Mouse (Mus musculus) T-helper 1 cell (primary cell): ENCODE measurements at regions not wholly inside any gene's neighbourhood (a gene's known extent, or its start where the extent isn't known, plus 50 kb on each side); places are given as distances from the start of the nearest gene placed in this dataset.

Experiments
- in situ Hi-C: fragments of 300-600 bp; cut with MboI, MseI; formaldehyde crosslinking; loops from one replicate; pipeline ENCODE4 v1.15.1; 2025; ENCODE audit warnings: high pct_unique_total_duplicates

DNA sequence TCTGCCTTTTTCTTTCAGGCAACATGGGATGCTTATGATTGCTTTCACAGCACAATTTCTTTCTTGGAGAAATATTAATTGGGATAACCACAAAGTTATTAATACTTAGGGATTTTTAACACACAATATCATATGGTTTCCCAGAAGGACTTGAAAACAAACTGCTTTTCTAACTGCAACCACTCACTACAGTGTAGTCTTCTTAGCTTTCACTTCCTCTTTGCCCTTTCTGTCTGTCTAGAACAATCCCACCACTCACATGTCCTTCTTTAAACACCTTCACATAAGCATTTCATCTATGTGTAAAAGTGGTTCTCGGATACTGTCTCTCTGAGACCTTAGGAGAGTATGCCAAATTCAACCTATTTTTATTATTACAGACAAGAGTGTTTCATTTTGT, 204.3 kb downstream of the C1d start:
- in situ Hi-C loops, result loop anchor here (5.0 kb wide), 1 partner anchor 664 kb away; no protein-coding TSS in a partner anchor

DNA sequence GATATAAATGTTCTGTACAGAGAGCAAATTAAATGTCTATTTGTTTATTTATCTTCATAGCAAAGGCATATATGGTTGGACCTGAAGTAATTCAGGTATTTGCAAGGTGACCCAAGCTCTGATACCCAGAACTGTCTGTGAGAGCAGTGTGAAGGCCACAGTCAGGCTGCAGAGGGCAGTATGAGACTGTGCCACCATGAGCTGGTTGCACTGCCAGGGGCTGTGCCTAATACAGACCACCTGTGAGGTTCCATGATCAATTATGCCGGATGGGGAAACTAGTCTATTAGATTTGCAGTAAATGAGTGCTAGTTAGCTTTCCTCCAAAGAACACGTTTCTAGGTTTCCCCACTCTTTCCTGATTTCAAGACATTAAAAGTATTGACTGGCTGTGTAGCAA, 207.5 kb downstream of the C1d start:
- in situ Hi-C loops, result loop anchor here (5.0 kb wide), 1 partner anchor 668 kb away; no protein-coding TSS in a partner anchor

DNA sequence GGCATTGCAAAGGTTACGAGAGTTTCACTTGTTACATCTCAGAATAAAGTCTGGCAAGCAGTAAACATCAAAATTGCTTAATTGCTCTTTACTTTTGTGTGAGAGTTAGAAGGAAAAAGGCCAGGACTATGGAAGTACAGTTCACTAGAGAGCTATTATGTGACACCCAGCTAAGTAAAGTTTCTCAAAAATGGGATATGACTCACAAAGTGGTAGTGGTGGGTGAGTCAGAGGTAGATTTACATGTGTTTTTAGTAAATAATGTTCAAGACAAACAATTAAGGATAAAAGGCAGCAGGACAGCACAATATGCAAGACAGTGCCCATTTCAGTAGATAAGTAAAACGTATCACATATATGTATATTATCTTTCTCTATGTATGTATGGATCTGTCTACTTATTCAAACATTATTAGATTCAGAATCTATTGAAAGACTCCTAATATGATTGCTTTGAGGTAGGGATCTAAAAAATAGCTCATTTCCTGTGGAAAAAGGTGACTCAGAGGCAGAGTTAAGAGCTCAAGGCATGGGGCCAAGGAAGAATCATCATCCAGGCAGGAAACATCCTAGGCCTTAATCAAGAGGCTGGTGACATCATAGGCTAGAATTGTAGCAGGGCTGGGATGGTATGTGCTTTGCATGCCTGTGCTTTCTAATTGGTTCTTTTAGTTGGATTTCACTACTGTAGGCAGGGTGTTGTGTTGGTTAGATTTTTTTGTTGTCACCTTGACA, 211.2 kb downstream of the C1d start:
- in situ Hi-C loops, result no loop called here

DNA sequence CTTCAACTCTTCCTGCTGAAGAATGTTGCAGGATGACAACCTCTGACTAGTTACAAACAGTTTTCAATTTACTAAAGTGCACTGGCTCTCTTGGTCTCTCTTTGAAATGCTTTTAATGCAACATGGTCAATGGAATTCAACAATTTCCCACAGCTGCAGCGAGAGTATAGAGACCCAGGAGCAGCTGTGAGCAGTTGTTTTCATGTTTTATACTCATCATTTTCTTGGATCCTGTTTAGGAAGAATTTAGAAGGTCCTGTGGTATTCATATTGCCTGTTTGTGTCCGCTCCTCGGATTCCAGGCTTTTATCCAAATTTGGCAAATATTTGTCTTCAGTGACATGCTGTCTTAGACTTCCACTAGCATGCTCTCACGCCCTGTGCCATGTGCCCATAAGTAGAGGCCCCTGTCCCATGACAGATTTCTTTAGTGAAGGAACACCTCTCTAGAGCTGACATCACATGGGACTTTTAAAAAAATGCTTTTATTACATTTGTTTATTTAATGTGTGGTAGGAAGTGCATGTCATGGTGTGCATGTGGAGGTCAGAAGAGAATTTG, 224.1 kb downstream of the C1d start:
- in situ Hi-C loops, result no loop called here

DNA sequence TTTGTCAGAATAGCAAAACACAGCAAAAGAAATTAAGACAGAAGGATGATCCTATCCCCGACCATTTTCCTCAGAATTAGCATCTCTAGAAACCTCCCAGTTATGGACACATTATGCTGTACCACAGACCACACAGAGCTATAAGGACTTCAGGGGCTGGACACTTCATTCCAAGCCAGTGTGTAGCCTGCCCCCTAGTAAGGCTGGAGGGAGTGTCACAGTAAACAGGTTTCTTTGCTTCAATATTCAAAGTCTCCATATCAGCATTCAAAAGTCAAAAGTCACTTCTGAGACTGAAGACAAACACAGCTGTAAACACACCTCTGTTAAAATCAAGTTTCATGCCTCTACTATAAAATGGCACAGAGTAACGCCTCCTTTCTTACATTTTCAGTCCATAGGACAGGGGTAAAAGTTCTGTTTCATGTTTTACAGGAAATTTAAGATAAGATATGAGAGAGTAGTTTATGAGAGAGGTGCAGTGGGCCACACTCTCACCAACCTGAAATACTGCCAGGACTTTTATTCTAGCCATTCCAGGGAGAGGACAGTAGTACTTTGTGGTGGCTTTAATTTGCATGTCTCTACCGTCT, 226.6 kb downstream of the C1d start:
- in situ Hi-C loops, result no loop called here

DNA sequence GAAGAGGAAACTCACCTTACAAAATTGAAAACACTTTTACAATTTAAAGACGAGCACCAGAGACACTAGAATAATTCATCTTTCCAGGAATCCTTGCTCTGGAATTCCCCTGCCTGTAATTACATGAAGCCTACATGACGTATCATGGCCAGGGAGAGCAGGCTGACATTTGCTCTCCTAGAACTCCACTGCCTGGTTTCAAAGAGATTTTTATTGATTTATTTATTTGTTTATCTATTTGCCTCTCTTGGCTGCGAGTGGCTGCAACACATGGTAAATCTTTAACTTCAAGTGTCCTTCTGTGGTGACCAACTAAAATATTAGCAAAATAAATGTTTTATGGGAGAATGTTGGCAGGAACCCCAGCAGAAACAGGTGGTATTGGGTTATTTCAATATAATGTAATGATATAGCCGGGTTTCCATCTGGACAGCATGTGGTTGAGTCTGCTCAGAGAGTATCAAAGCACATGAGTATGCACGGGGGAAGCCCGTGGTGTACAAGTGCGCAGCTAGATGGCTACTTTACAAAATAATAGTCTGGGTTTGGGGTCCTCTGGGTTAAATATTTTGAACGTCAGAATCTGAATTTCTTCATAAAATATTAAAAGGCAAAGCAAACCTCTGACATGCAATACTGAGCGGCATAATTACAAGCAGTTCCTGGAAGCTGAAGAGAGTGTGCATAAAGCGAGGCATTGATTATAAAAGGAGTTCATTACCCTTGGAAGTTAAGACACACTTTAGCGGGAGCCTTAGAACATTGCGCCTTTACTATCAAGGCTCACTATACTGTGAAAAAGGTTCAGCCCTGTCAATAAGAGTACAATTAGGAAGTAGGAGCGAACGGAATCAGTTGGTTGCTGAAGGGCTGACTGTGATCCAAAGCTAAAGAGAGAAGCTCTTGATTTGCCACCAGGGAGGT, 244.0 kb downstream of the C1d start:
- in situ Hi-C loops, result no loop called here

DNA sequence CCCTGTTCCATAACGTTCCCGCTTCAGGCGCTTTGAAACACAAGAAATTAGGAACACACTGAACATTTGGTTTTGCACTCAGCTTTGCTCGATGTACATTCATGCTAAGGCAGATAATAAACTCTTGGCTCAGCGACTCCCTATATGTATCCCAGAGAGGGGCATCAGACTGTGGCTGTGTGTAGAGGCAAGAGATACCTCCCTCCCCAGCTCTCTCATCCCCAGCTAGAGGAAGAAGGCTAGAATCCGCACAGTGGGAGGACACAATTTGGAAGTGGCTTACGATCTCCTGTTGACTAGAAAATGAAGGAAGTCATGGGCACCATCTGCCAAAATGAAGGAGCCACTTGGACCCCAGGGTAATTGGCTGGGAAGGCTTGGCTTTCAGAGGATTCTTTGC, 244.7 kb downstream of the C1d start:
- in situ Hi-C loops, result no loop called here

DNA sequence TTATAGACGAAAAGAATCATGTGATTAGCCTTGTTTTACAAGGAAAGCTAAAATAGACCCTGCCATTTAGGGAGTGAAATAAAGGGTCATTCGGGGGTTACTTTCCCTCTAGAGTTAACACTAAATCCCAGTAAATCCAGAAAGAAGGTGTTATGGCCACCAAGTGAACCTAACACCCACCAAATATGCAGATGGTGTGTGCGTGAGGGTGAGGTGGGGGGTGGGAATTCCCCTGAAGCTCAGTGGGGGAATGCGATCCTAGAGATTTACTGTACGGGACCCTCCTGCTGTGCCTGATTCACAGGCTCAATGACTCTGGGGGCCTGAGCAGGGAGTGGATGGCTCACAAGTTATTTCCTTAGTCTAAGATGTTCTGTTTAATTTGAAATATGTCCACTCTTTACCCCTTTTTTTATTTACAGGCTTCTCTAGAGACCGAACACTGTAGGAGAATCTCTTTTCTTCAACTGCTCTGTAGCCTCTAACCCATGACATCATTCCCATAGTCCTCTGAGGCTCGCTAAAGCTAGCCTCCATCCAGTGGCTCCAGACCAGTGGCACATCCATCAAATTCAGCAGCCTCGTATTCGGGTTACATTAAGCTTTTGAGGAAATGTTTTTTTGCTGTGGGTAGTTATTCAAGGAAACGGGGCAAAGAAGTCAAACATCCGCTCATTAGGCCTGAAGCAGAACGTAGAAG, 265.0 kb downstream of the C1d start:
- in situ Hi-C loops, result no loop called here

DNA sequence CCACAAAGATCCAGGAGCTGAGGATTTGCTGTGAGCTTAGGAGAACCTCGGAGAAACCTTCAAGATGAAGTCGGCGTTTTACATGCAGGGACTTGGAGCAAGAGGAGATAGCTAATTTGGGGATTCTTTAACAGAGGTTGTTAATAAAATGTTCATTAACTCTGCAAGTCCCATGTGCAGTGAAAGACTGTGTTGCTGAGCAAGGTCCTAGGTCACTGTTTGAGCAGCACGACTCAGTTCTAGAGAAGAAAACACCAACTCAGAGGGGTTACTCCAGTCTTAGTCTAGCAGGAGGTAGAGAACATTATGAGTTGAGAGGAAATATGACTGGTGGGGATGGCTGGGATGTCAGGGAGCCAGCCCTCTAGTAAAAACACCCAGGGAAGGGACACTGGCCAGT, 265.9 kb downstream of the C1d start:
- in situ Hi-C loops, result no loop called here

DNA sequence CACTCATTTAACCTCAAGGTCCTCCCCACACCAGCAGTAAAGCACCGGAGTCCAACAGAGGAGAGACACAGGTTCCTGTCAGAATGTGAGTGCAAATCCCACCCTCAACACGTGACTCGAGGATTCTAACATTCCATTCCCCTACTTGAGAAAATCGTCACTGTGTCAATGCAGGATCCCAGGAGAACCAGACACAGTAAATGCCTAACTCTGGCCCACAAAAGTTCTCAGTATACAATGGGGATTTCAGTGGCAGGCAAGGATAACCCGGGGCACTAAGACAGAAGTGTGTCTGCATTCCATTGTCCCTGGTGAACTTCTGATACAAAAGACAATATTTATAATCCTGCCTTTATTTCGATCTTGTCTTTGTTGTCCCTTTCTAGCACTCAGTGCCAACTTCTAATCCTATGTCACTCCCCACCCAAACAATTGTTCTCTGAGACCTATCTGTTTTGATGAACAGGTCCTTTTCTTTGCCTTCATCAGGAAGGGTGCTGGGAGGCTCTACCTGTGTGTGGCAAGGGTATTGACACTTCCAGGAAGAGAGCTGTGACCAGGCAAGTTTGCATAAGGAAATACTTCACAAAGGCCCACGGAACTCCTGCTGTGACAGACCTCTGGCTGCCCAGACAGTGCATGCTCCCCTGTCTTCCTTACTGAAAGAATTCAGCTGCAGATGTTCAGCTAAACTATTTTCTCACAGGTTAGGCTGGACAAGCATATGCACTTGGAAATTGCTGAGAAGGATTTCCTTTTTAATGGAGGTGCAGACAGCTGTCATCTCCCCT, 267.8 kb downstream of the C1d start:
- in situ Hi-C loops, result no loop called here

DNA sequence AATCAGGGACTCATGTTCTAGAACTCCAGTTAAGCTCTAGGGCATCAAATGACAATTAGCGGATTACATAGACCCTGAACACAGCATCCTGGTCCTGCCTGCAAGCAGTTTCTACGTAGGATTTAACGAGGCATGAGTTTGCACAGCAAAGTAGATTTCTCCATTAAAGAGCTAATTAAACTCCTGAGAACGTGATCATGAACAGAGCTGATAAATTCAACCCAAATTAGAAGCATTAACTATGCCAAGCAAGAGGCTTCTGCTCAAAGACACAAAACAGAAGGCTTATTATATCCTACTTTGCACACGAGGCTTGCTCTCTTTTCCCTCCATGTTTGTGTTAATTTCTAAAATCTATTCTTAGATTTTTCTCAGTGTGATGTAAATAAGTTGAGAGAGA, 269.1 kb downstream of the C1d start:
- in situ Hi-C loops, result no loop called here

DNA sequence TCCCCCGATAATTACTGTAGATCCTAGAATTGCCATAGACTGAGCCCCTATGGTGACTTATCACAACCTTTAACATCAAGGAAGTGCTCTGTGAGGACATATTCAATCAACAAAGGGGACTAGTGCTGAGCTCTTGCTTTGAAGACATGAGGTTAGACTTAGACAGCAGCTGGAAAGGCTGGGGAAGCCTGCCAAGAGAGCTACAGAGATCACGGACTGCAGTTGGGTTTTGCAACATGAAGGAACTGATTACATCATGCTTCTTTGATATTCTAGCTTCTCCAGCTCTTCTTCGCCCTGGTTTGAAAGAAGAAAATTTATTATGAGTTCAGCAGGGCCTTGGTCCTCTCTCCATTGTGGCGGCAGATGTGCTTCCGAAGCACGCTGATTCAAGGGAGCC, 271.2 kb downstream of the C1d start:
- in situ Hi-C loops, result no loop called here

DNA sequence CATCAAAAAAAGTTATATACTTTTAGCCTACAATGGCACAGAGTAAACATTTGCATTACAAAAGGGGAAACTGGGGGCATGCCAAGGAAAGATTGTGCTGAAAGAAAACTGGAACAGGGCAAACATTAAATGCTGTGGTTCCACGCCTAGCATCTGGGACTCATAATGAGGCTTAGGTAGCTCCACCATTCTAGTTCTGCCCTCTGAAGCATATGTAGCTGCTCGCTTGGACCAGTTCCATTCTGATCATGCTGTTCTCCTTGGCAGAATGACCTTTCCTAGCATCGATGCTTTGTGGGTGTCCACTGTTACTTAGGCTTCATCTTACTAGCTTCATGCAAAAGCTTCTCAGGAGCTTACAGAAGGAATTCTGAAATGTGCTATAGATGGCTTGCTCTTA, 276.3 kb downstream of the C1d start:
- in situ Hi-C loops, result no loop called here

DNA sequence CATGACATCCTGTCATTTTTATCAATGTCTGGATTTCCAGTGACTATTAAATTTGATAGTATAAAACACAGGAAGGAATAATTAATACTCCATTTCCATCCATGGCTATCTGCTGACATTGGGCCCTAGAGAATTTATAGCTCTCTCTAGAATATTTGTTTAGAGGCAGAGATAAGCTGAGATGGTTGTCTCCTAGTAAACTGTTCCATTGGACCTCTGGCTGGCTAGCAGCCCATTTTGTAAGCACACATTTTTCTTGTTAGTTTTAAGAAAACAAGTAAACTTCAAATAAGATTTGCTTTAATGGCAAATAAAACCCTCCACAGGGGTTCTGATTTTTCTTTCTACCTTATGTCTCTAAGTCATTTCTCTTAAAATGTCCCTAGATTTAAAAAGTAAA, 288.9 kb downstream of the C1d start:
- in situ Hi-C loops, result no loop called here

DNA sequence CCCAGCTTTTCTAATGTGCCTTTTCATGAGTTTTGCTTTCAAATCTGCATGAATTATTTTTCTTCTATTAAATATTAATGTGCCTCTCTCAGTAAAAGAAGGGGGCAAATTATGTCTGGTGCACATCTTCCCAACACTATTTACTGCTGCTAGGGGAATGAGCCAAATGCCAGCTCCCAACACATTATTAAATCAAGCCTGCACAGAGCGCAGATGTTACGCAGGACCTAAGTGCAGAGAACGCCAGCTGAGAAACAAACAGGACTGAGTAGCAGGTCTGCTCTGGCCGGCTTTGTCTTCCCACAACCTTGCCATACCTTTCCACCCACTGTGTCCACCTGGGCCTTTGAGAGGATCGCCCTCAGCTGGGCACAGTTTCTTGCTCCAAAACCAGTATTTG, 291.8 kb downstream of the C1d start:
- in situ Hi-C loops, result no loop called here

DNA sequence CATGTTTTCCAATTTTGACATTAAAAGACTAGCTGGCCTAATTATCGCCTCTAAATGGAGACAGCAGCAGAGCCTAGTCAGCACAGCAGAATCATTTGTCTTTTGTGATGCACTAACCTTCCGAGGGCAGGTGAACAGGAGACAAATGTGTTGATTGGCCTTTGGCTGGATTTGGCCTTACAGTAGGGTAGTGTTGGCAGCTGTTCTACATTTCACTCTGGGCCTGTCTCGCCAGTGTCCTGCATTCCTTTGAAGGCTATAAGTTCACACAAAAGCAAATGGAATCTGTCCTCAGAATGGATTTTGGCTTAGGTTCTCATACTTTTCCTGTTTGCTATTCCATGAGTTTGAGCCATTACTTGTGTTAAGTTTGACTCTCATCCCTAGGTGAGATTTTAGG, 297.9 kb downstream of the C1d start:
- in situ Hi-C loops, result no loop called here

DNA sequence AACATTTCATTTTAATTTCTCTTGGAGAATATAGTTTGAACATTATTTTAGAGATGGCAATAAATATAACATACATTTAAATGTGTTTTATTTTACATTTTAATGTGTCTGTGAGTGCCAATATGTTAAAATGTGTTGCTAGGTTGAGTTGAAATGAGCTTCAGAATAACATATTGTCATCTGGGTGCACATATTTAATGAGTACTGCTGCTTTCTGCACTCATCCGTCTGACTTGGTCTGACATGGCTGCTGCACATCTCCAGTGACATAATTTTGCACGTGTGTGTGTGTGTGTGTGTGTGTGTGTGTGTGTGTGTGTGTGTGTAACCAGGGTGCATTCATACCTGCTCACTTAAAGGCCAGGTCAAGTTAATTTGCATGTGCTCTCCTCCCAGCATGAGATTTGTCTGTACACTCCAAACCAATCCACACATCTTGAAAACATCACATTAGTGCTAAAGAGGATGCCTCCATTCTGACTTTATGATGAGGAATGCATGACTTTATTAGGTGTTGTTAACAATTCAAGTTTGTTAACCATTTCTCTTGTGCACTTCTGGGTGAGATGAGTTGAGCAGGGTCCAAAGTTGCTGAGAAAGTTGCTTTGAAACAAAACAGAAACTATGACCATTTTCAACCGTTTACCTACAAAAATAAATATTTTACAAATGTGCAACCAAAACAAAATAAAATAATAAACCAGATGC, 334.6 kb downstream of the C1d start:
- in situ Hi-C loops, result no loop called here

DNA sequence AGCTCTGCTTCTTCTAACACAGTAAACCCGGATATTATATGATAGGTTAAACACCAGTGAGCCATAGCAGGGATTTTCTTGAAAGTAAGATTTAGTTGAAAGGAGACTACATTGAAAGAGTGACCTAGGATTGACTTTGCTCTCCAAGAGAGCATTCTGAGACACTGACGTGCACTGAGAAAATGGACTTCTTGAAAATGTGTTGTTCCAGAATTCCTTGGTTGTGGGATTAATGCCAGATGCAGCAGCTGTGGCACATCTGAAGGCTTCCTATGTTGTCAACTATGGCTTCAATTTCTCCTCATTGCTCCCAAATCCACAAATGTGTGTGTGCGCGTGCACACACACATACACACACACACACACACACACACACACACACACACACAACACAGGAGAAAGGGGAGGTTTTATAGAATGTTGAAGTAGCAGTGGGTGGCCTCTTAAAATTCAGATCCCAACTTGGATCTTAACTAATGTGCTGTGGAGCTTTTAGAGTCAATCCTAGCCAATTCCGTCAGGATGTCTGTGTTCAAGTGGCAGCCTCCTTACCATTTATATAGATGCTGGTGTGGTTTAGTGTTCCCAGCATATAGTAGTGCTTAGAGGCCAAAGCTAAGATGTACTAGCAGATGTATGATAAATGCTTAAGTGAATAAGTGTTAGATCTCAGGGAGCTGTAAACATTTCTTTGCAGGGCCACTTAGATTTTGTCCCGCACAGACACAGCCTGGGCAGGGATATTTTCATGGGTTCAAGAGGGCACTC, 346.5 kb downstream of the C1d start:
- in situ Hi-C loops, result no loop called here

DNA sequence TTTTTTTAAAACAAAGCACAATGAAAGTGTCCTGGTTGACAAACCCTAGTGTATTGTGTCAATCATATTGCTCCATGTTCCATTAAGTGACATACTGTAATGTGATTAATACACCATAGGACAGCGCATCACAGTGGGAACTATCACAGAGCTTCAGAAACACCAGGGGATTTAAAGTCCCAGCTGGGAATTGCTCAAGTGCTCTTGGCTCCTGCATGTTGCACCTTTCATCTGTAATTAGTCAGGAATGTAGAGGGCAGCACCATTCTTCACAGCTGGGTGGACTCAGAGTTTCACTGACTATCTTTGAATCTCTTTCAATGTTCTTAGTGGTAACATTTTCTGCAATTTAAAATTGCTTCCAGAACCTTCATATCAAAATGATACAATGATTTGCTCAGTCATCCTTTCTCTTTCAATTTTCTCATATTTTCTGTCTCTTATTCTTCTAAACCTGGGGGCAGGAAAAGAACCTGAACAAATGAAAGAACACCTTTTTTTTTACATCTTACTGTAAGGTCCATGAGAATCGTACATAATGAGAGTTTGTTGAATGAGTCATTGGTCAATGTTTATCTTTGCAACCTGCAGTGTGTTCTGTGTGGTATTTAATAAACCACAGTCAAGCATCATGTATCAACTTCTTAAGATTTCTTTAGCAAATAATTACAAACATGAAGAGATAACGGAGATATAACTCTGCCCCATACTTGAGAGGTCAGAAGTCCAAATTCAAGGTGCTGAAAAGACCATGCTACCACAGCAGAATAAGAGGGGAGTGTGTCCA, 333.0 kb downstream of the Etaa1 start:
- in situ Hi-C loops, result no loop called here
